Mouse (Mus musculus): ENCODE data around the gene Shq1. TPM values are rescaled to one million over a fixed set of nuclear protein-coding genes. Genes with fewer than 3 reads are reported as not detected.
A peak's percentile ranks its signal among the peaks of the same experiment; 100 is the strongest.

Gene Shq1
- polyA plus RNA-seq, 1 experiment: 3.6 TPM

DNA sequence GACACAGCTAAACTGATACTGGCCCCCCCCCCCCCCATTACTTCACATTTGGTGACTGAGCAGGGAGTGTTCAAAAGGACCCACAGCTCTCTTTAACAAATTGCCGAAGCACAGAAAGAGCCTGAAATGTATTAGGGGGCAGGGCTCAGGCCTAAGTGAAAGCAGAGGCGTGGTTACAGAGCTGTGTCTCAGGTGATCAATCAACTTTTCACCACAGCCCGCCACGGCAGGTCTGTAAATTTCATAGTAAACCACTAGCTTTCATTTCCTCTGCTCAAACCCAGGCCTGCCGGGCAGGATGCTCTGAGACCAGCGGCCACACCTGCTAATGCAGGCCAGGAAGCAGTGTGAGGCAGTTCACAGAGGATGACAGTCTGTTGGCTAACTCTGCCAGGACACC is 94.8 kb downstream of the Shq1 start:
- WGBS: 91% methylated on average over 6 of the region's 6 CpGs
- H3K27ac ChIP-seq (ENCODE audit: insufficient read depth, low read length): no peak overlapping the region
- no peaks in the 10 kb centered on the region for H3K27me3 ChIP-seq (ENCODE audit: control insufficient read depth, insufficient read depth, low read length)
- no peak overlapping the region for H3K4me3 ChIP-seq (replicated peaks; ENCODE audit: insufficient read depth, low read depth, low read length)
- no peaks in the 10 kb centered on the region for H3K4me1 ChIP-seq (ENCODE audit: control insufficient read depth, insufficient read depth, low read length)
- DNase-seq: no peak
- TF ChIP-seq POLR2A (IDR thresholded peaks at IDR 0.05; ENCODE audit: borderline replicate concordance, insufficient read depth, low read length) (no peak), CTCF (IDR thresholded peaks at IDR 0.05; ENCODE audit: borderline replicate concordance, insufficient read depth, low read depth, low read length) (no peak)

DNA sequence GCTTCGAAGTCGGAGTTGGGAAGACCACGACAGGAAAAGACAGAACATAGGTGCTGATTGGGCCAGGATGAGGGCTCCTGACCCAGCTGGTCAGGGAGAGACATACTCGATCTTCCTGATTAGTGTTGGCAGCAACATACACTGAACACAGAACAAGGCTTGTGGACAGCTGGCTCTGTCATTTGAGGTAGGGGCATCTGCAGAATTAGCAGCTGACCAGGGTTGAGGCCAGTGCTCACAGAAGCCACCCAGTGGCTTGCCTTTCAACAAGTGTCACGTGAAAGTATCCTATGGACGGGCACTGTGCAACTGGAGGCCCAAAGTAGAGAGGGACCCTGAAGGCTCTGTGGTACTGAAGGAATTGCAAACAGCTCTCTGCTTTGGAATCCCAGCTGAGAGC is 104.2 kb downstream of the Shq1 start:
- no peaks in the 10 kb centered on the region; the same call in 1 of the 2 replicates for H3K27me3 ChIP-seq (ENCODE audit: control insufficient read depth, insufficient read depth, low read length)
- H3K27ac ChIP-seq (ENCODE audit: insufficient read depth, low read length): no peak overlapping the region
- no peaks in the 10 kb centered on the region for H3K4me1 ChIP-seq (ENCODE audit: control insufficient read depth, insufficient read depth, low read length)
- DNase-seq: no peak
- H3K4me3 ChIP-seq (replicated peaks; ENCODE audit: insufficient read depth, low read depth, low read length): no peak overlapping the region
- 77% methylated on average over 6 of the region's 6 CpGs for WGBS
- no peak for TF ChIP-seq CTCF (IDR thresholded peaks at IDR 0.05; ENCODE audit: borderline replicate concordance, insufficient read depth, low read depth, low read length)
- TF ChIP-seq POLR2A (IDR thresholded peaks at IDR 0.05; ENCODE audit: borderline replicate concordance, insufficient read depth, low read length): no peak

DNA sequence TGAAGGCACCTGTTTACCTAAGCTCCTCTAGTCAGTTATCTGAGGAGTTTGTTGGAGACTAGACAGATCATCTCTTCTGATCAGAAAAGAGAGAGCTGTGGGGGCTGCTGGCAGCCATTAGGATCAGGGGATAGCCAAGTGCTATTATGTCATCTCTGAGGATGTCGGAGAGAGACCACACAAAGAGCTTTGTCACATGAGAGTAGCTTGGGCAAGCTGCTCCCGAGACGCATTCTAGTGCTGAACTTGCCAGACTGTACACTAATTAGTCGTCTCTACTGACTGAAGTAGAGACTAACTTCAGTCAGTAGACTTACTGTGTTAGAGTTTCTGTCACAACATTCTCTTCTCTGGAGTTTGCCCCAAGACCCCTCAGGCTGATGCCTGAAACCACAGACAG is 106.4 kb downstream of the Shq1 start:
- H3K4me1 ChIP-seq (ENCODE audit: control insufficient read depth, insufficient read depth, low read length): no peaks in the 10 kb centered on the region
- WGBS: 76% methylated on average over 4 of the region's 4 CpGs
- no peaks in the 10 kb centered on the region; the same call in 1 of the 2 replicates for H3K27me3 ChIP-seq (ENCODE audit: control insufficient read depth, insufficient read depth, low read length)
- no peak overlapping the region for H3K27ac ChIP-seq (ENCODE audit: insufficient read depth, low read length)
- TF ChIP-seq POLR2A (IDR thresholded peaks at IDR 0.05; ENCODE audit: borderline replicate concordance, insufficient read depth, low read length) (no peak), CTCF (IDR thresholded peaks at IDR 0.05; ENCODE audit: borderline replicate concordance, insufficient read depth, low read depth, low read length) (no peak)
- no peak overlapping the region for H3K4me3 ChIP-seq (replicated peaks; ENCODE audit: insufficient read depth, low read depth, low read length)
- no peak for DNase-seq

DNA sequence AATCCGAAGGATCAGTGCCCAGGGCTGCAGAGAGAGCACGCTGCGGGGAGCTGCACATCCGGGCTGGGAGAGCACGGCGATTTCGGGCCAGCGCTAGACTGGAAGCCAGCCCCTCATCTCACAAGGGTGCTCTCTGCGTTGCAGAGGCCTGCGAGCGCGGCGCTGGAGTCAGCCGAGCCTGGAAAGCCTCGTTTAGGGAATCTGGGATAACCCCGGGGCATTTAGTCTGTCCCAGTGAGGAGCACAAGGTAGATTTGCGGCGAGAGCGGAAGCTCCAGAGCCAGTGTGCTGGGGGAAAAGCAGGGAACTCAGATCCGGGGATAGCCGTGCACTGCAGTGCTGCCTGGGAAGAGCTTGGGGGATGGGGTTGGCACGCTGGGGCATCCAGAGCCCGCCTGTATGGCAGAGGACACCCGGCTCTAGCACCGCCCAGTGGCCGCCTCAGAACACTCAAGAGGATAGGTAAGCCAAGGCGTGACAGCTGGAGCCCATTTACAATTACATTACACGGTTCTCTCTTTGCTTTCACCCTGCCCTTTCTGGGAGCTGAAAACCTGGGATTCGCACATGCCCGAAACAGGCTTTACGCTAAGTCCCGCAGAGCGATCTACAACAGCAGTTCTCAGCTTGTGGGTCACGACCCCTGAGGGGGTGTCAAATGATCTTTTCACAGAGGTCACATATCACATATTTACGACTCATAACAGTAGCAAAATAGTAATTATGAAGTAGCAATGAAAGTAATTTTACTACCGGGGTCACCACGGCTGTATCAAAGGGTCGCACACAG is 107.2 kb downstream of the Shq1 start:
- peak overlapping the region; percentile 61 for H3K4me3 ChIP-seq (replicated peaks; ENCODE audit: insufficient read depth, low read depth, low read length)
- WGBS: 9% methylated on average over 38 of the region's 38 CpGs
- 0 out of 2 replicates have a peak, but pooled peaks have one; percentile 19 for TF ChIP-seq POLR2A (IDR thresholded peaks at IDR 0.05; ENCODE audit: borderline replicate concordance, insufficient read depth, low read length)
- TF ChIP-seq CTCF (IDR thresholded peaks at IDR 0.05; ENCODE audit: borderline replicate concordance, insufficient read depth, low read depth, low read length): peak; percentile 79
- DNase-seq: peak; percentile 85
- H3K27ac ChIP-seq (ENCODE audit: insufficient read depth, low read length): peak overlapping the region; percentile 22; the same call in 1 of the 2 replicates
- H3K27me3 ChIP-seq (ENCODE audit: control insufficient read depth, insufficient read depth, low read length): no peaks in the 10 kb centered on the region; the same call in 1 of the 2 replicates
- H3K4me1 ChIP-seq (ENCODE audit: control insufficient read depth, insufficient read depth, low read length): no peaks in the 10 kb centered on the region

DNA sequence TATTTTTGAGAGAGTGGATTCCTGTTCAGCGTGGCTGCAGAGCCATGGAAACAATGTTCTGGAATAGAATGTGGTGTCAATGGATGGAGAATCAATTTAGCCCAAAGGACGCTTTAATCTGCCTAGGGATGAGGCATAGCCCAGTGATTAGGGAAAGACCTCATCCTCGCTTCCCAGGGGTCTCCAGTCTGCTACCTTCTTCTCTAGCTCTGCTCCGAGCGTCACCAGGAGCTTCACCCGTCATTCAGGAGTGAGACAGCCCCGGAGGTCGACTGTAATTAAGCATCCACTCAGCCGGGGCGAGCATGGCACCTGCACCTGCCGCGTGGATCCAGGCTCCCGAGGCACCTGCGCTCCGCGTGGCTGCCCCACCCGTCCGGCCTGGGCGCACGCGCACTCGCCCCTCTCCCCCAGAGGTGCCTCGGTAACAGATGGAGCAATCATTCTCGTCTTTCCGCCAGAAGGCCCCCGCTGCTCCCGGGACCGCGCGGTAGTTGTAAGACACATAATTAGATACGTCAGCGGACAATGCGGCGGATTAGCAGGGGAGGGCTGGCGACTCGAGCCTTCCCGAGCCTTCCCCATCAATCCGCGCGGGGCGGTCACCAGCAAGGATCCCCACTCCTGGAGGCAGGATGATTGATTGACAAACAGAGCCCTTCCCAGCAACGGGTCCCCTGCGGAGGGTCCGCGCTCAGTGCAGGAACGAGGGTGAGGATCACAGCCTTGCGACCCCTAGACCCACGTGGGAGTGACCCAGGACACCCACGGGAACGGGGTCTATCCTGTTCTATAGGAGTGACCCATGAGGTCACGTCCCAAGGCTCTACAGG is 108.0 kb downstream of the Shq1 start:
- Histone ChIP-seq H3K4me1 (ENCODE audit: control insufficient read depth, insufficient read depth, low read length) (no peaks in the 10 kb centered on the region; the same call in 1 of the 2 replicates), H3K27me3 (ENCODE audit: control insufficient read depth, insufficient read depth, low read length) (no peaks in the 10 kb centered on the region; the same call in 1 of the 2 replicates), H3K4me3 (replicated peaks; ENCODE audit: insufficient read depth, low read depth, low read length) (peak overlapping the region; percentile 61), H3K27ac (ENCODE audit: insufficient read depth, low read length) (no peak overlapping the region)
- TF ChIP-seq POLR2A (IDR thresholded peaks at IDR 0.05; ENCODE audit: borderline replicate concordance, insufficient read depth, low read length) (no peak), CTCF (IDR thresholded peaks at IDR 0.05; ENCODE audit: borderline replicate concordance, insufficient read depth, low read depth, low read length) (no peak)
- WGBS: 4% methylated on average over 51 of the region's 51 CpGs
- peak; percentile 69 to 73 for DNase-seq

DNA sequence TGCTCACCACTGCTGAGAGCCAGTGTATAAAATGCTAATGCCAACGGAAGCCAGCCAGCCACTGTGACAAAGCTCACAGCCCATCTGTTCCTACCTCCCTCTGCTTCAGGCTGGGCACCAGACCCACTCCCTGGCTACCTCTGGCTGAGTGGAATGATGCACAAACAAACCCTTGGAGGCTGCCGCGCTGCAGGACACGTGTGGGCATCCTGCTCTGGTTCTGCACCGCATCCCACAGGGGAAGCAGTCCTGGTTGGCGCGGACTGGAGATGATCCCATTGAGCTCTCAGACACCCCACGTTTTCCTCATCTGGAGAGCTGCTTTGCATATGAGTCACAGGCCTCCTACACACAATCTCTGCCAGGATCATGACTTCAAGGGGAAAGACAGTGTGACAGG is 112.9 kb downstream of the Shq1 start:
- no peaks in the 10 kb centered on the region; the same call in 1 of the 2 replicates for H3K4me1 ChIP-seq (ENCODE audit: control insufficient read depth, insufficient read depth, low read length)
- TF ChIP-seq CTCF (IDR thresholded peaks at IDR 0.05; ENCODE audit: borderline replicate concordance, insufficient read depth, low read depth, low read length): no peak
- TF ChIP-seq POLR2A (IDR thresholded peaks at IDR 0.05; ENCODE audit: borderline replicate concordance, insufficient read depth, low read length): no peak
- H3K4me3 ChIP-seq (replicated peaks; ENCODE audit: insufficient read depth, low read depth, low read length): no peak overlapping the region
- no peaks in the 10 kb centered on the region for H3K27me3 ChIP-seq (ENCODE audit: control insufficient read depth, insufficient read depth, low read length)
- no peak for DNase-seq
- WGBS: 32% methylated on average over 8 of the region's 8 CpGs
- H3K27ac ChIP-seq (ENCODE audit: insufficient read depth, low read length): no peak overlapping the region

DNA sequence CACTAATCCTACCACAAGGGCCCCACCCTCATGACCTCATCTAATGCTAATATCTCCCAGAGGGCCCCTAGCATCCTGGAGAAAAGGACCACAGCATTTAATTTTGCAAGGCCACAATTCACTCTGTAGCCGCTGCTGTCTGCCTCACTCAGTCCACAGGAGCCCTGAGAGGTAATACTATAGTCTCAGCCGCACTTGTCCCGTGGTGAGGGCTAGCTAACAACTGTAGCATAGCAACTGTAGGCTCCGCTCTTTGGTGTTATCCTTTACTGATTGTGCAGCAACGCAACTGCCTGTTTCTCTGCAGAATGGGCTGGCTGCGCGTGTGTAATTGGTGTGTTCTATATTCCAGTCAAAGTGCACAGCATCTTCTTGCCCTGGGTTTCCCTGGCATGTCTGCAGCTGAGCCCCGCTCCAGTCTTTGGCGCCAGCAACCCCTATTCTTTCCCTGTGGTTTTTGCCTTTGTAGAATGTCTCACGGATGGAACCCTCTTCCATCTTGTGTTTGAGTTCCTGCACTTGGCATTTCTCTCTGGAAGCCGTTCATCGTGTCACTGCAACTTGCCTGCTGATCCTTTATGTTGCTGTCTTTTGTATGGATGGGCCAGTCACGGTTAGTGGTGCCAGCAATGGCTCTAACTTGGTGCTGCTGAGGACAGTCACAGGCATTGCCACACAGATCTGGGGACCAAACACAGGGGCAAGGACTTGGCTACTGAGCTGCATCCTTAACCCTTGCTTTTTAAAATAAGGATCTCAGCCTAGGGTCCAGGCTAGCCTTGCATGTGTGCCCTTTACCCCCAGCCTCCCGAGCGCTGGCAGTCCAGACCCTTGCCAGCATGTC is 128.6 kb downstream of the Shq1 start:
- no peak overlapping the region for H3K4me3 ChIP-seq (replicated peaks; ENCODE audit: insufficient read depth, low read depth, low read length)
- no peak overlapping the region for H3K27ac ChIP-seq (ENCODE audit: insufficient read depth, low read length)
- H3K27me3 ChIP-seq (ENCODE audit: control insufficient read depth, insufficient read depth, low read length): no peaks in the 10 kb centered on the region
- no peak for TF ChIP-seq CTCF (IDR thresholded peaks at IDR 0.05; ENCODE audit: borderline replicate concordance, insufficient read depth, low read depth, low read length)
- H3K4me1 ChIP-seq (ENCODE audit: control insufficient read depth, insufficient read depth, low read length): no peaks in the 10 kb centered on the region
- WGBS: 49% methylated on average over 15 of the region's 15 CpGs
- no peak for DNase-seq
